Mouse (Mus musculus): Measurements from ENCODE around the gene Entpd3. TPM values are rescaled to one million over a fixed set of nuclear protein-coding genes. Genes with fewer than 3 reads are reported as not detected.

The Entpd3 gene
- under 1 TPM in 1 of 26 experiments, not detected in 25; 0.25 TPM for total RNA-seq (2018; cell fraction: chromatin; rRNA removed)
- total RNA-seq (2018; cell fraction: cytosol; rRNA removed), result under 1 TPM in 8 of 26 experiments, not detected in 18; under 0.01 to 0.13 (median 0.05) TPM
- total RNA-seq (2018; cell fraction: nucleus; rRNA removed), result under 1 TPM in 4 of 26 experiments, not detected in 22; 0.17 to 0.29 (median 0.19) TPM
- not detected in 3 replicates for polyA plus RNA-seq (2018)

DNA sequence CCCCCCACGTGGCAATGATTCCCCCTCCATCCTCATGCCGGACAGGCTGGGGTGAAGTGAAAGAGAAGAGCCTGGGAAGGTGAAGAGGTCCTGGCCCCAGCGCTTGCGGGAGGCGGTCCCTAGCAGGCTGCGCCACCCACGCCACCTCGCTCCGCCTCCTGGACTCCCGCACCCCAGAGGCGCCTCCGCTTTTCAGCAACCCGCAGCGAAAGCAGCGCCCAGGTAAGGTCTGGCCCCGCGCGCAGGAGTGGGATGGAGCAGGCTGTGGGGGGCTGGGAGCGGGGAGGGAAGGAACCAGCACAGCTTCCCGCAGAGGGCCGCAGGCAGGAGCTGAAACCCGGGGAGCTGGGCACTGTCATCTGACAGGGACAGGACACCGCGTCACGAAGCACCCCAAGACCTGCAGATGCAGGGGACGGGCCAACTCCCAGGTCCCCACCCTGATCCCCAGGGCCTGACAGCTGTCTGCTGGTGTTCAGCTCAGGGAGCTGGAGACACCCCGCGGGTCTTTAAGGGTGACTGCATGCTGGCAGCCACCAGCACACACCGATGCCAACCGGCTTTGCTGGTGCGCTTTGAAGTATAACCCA, at the start of gene Entpd3:
Gene Entpd3 (plus strand): TSS at position 157 of the 590 bp plus-strand sequence.
- Histone ChIP-seq H3K79me2 (ENCODE audit: inconsistent target) (no peaks in the 10 kb centered on the region), H3K4me3 (ENCODE audit: inconsistent target) (no peak within 1 kb of the TSS), H3K36me3 (ENCODE audit: inconsistent target) (no peaks in the 10 kb centered on the region), H3K27ac (no peak within 1 kb of the TSS)
- 2% methylated on average over 28 of the region's 31 CpGs for WGBS (ENCODE audit: missing documents)

DNA sequence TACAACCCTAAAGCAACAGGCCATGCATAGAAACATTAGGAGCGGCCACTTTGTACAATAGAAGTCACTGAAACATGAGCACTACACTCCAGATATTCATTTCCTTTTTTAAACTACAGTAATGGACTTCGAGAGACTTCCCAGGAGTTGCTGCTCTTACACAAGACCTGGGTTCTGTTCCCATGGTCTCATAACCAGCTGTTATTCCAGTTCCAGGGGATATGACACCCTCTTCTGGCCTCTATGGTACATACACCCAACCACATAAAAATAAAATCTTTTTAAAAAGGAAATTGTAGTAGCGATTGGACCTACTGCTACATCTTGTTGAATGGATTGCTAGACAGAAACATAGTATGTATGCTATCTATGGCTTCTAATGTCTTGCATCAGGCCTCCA, 48.1 kb upstream of the Entpd3 start:
- Histone ChIP-seq H3K79me2 (ENCODE audit: inconsistent target) (peaks cover 14% of the 10 kb centered on the region), H3K27ac (no peak overlapping the region), H3K36me3 (ENCODE audit: inconsistent target) (peaks cover 20% of the 10 kb centered on the region), H3K4me3 (ENCODE audit: inconsistent target) (no peak overlapping the region)
- 59% methylated on average over 3 of the region's 3 CpGs for WGBS (ENCODE audit: missing documents)

DNA sequence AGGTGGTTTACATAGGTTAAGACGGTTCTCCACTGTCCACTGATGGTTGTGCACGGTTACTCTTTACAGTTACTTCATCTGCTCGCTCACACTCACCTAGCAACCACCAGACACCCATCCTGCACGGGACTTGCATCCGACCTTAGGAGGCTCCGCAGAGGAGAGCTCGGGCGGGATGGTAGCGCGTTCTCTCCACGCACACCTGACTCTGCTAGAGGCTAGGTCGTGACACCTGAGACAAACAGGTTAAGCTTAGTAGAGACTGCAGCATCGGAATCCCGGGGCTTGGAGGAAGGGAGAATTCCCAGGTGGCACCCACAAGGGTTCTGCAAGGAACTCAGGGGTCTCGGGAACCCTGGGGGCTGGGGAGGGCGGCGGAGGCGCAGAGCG, 47.6 kb upstream of the Entpd3 start, which contains the start of gene Eif1b:
Gene Eif1b (plus strand): TSS at position 223 of the 390 bp plus-strand sequence.
- H3K79me2 ChIP-seq (ENCODE audit: inconsistent target), result peaks cover 14% of the 10 kb centered on the region
- WGBS (ENCODE audit: missing documents), result 11% methylated on average over 19 of the region's 19 CpGs
- H3K27ac ChIP-seq, result peak within 1 kb of the TSS; percentile 57
- peak within 1 kb of the TSS; percentile 88 for H3K4me3 ChIP-seq (ENCODE audit: inconsistent target)
- H3K36me3 ChIP-seq (ENCODE audit: inconsistent target), result peaks cover 20% of the 10 kb centered on the region

DNA sequence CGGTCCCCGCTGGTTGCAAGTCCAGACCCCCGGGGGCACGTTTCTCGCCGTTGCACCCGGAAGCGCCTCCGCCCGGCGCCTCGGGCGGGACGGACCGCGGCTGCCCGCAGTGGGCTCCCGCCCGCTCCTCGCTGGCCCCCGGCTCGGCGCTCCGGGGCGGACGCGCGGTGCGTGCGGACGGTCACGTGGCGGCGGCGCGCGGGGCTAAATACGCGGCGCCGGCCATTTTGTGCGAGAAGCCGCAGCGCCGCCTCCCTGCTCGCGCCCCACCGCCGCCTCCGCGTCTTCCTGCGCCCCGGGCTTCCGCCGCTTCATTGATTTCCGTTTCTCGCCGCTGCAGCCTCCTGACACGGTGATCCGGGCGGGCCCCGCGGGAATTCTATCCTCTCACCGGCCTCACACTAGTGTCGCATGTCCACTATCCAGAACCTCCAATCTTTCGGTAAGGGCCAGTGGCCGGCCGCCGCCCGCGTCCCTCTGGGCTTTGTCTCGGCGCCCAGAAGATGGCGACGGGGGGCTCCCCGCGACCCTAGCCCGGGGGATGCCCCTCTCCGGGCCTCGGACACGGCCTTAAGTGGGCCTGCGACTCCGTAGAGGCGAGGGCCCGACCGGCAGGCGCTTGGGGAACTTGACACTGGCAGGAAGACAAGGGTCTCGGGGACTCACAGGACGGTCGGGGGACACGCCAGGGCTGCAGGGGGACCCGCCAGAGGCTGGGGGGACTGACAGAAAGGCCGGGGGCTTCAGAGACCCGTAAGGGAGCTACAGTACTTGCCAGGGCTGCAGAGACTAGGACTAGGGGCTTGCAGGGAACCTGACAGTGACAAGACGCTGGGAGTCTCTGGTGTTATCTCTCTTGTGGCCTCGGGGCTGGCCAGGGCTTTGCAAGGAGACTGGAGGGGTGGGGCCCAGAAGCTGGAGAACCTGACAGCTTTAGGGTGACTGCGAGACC, 46.9 kb upstream of the Entpd3 start:
- peak overlapping the region; percentile 57 for H3K27ac ChIP-seq
- peaks cover 20% of the 10 kb centered on the region for H3K36me3 ChIP-seq (ENCODE audit: inconsistent target)
- H3K4me3 ChIP-seq (ENCODE audit: inconsistent target), result peak overlapping the region; percentile 88
- under 1% methylated on average over 89 of the region's 97 CpGs for WGBS (ENCODE audit: missing documents)
- peaks cover 14% of the 10 kb centered on the region for H3K79me2 ChIP-seq (ENCODE audit: inconsistent target)

DNA sequence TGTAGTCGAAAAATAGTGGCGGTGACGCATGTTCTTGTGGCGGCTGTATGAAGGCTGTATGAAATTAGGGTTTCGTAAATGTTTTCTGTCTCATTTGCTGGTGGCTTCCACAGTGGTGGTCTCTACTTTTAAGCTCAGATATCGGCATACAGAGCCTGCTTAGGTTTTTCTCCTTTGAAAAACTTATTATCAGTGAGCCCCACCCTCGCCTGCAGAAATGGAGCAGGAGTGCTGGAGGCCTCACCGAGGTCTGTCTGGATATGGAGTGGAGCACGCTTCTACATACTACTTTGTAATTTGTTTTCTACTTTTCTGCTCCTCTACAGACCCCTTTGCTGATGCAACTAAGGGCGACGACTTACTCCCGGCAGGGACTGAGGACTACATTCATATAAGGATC, 45.8 kb upstream of the Entpd3 start:
- Histone ChIP-seq H3K4me3 (ENCODE audit: inconsistent target) (peak overlapping the region; percentile 88), H3K36me3 (ENCODE audit: inconsistent target) (peaks cover 20% of the 10 kb centered on the region), H3K27ac (peak overlapping the region; percentile 57; the same call in 1 of the 2 replicates), H3K79me2 (ENCODE audit: inconsistent target) (peaks cover 14% of the 10 kb centered on the region)
- 88% methylated on average over 12 of the region's 12 CpGs for WGBS (ENCODE audit: missing documents)

DNA sequence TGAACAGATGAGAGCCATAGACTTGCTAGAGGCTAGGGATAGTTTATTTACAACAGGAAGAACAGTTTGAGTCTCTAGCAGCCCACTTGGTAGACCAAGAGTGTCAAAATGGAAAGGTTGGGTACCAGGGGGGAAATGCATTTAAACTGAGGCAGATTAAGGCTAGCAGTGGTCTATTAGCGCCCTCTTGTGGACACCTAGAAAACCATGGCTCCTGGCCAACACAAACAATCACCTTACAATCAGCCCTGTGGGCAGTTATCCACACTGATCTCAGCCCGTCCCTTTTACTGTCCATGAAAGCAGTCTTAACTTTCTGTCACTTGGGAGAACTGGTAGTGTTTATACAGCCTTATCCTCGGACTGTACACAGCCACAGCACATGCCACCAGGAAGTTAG, 42.9 kb upstream of the Entpd3 start:
- 16% methylated on average over 3 of the region's 3 CpGs for WGBS (ENCODE audit: missing documents)
- Histone ChIP-seq H3K27ac (no peak overlapping the region), H3K79me2 (ENCODE audit: inconsistent target) (peaks cover 14% of the 10 kb centered on the region), H3K4me3 (ENCODE audit: inconsistent target) (no peak overlapping the region), H3K36me3 (ENCODE audit: inconsistent target) (peaks cover 20% of the 10 kb centered on the region)

DNA sequence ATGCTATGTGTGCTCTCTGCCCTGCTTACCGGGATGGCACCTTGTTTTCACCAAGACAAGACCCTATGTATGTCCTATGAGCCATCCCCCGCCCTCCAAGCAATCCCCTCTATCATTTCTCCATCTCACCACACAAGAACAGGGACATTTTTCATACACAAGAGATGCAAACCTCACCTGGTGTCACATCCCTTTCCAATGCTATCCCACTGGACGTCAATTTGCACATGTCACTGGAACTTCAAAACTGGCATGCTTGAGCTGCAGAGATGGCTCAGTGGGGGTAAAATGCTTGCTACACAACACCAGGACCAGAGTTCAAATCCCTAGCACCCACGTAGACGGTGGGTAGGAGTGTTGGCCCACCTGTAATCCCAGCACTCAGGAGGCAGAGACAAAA, 41.6 kb upstream of the Entpd3 start:
- Histone ChIP-seq H3K27ac (no peak overlapping the region), H3K4me3 (ENCODE audit: inconsistent target) (no peak overlapping the region), H3K79me2 (ENCODE audit: inconsistent target) (peaks cover 14% of the 10 kb centered on the region), H3K36me3 (ENCODE audit: inconsistent target) (peaks cover 20% of the 10 kb centered on the region)
- 91% methylated on average over 5 of the region's 5 CpGs for WGBS (ENCODE audit: missing documents)

DNA sequence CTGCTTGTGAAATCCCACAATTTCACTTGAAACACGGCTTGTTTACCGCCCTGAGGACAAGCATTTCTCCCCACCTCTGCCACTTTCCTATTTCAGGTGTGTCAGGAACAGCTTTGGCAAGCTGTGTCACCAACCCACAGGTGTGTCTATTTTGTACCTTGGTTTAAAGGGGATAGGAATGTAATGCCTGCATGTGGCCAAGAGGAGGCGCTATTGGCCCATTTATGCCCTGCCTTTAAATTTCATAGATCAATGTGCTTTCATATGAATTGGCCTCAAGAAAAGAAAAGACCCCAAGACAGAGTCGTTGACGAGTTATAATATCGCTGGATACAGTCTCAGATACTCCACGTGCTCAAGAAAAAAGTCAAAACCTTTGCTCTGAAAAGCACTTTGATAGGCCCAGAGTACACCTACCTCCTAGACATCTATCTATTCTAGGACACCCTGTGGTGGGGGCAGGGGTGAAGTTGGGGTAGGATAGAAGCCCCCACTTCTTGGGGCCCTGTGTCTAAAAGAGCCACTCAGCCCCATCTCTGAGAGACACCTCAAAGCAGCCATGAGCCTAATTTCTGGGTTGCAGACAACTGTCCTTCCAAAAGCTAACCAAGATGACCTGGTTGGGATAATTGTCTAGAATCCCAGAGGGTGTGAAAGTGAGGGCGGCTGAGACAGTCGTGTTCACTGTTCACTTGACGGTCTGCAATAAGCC, 38.3 kb upstream of the Entpd3 start:
- Histone ChIP-seq H3K79me2 (ENCODE audit: inconsistent target) (no peaks in the 10 kb centered on the region), H3K36me3 (ENCODE audit: inconsistent target) (no peaks in the 10 kb centered on the region; the same call in 1 of the 2 replicates), H3K27ac (no peak overlapping the region), H3K4me3 (ENCODE audit: inconsistent target) (no peak overlapping the region)
- WGBS (ENCODE audit: missing documents), result 45% methylated on average over 10 of the region's 10 CpGs

DNA sequence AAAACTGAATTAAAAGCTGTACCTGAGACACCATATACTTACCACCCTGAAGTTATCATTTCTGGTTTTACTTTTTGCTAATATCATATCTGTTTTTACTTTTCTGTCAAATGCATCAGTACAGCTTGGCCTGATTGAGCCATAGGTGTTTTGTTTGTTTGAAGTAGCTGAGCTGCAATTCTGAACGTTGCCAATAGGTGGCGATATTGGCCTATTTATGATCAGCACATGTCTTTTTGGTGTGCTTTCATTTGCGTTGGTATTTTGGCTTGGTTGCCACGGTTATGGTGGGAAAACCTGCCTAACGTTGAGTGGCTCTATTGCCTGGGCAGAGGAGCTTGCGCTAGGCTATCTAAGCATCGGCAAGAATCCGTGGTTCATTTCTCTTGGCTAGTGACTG, 37.6 kb upstream of the Entpd3 start:
- Histone ChIP-seq H3K4me3 (ENCODE audit: inconsistent target) (no peak overlapping the region), H3K27ac (no peak overlapping the region), H3K36me3 (ENCODE audit: inconsistent target) (no peaks in the 10 kb centered on the region), H3K79me2 (ENCODE audit: inconsistent target) (no peaks in the 10 kb centered on the region)
- 2% methylated on average over 8 of the region's 8 CpGs for WGBS (ENCODE audit: missing documents)

DNA sequence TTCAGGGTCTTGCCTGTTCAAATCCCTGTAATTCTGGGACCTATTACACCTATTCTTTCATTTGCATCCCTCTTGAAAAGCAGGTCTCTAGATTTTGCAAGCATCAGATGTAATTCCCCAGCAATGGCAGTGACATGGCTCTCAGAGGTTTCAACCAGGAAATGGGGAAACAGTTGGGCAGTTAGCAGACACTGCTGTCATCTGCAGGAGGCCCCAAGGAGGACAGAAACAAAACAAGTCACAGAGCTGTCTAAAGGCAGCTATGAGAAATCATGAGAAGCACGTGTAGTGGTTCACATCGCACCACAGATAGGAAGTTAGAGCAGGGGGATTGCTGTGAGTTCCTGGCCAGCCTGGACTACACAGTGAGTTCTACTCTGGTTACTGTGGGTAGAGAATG, 35.2 kb upstream of the Entpd3 start:
- 27% methylated on average over 2 of the region's 2 CpGs for WGBS (ENCODE audit: missing documents)
- no peak overlapping the region for H3K27ac ChIP-seq
- H3K79me2 ChIP-seq (ENCODE audit: inconsistent target), result no peaks in the 10 kb centered on the region
- H3K36me3 ChIP-seq (ENCODE audit: inconsistent target), result no peaks in the 10 kb centered on the region
- no peak overlapping the region for H3K4me3 ChIP-seq (ENCODE audit: inconsistent target)

DNA sequence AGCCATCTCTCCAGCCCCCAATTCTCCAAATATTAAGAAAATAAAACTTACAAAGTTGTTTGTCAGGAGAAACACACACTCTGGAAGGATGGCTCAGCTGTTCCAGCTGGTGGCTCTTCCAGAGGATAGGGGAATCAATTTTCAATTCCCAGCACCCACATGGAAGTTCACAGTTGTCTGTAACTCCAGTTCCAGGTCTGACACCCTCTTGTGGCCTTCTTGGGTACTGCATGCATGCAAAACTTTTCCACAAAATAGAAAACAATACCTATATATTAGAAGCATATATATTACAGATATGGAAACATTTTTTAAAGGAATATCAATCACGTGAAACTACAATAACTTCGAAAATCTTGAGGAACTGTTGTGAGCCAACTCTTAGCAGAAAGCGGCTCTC, 27.8 kb upstream of the Entpd3 start:
- Histone ChIP-seq H3K27ac (no peak overlapping the region), H3K4me3 (ENCODE audit: inconsistent target) (no peak overlapping the region), H3K79me2 (ENCODE audit: inconsistent target) (no peaks in the 10 kb centered on the region), H3K36me3 (ENCODE audit: inconsistent target) (no peaks in the 10 kb centered on the region)
- 84% methylated on average over 3 of the region's 3 CpGs for WGBS (ENCODE audit: missing documents)

DNA sequence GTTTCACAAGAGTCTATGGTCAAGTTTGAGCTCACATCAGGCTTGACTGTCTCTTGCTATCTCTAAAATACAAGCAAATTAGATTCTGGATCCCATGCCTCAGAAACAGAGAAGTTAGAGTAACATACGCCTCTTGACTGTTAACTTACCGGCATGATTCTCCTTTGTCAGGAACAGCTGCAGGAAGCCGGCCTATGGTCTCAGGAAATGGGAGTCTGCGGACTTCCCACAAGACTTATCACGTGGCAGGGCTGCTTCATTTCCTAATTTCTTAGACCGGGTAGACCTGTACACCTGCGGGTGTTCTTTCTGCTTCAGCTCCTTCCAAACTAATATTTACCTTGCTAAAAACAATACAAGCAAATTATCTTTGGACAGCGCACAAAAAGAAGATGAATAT, 22.9 kb upstream of the Entpd3 start:
- H3K27ac ChIP-seq, result no peak overlapping the region
- H3K79me2 ChIP-seq (ENCODE audit: inconsistent target), result no peaks in the 10 kb centered on the region
- no peak overlapping the region for H3K4me3 ChIP-seq (ENCODE audit: inconsistent target)
- H3K36me3 ChIP-seq (ENCODE audit: inconsistent target), result no peaks in the 10 kb centered on the region
- WGBS (ENCODE audit: missing documents), result 13% methylated on average over 8 of the region's 8 CpGs

DNA sequence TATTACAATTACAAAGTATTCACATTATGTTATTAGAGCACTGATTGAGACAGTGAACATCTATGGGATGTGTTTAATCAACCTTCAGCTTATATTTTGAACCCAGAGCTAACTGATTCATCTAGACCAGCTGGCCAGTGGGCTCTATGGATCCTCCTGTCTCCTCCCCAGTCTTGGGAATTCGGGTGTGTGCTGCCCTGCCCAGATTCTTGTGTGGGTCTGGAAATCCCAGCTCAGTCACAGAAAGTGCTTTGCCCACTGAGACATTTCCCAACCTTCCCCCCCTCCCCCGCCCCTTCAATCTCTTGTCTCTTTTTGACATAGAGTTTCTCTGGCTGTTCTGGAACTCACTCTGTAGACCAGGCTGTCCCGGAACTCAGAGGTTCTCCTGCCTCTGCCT, 20.7 kb upstream of the Entpd3 start:
- no peak overlapping the region for H3K4me3 ChIP-seq (ENCODE audit: inconsistent target)
- no peaks in the 10 kb centered on the region for H3K36me3 ChIP-seq (ENCODE audit: inconsistent target)
- no peaks in the 10 kb centered on the region for H3K79me2 ChIP-seq (ENCODE audit: inconsistent target)
- 83% methylated on average over 3 of the region's 3 CpGs for WGBS (ENCODE audit: missing documents)
- H3K27ac ChIP-seq, result no peak overlapping the region

DNA sequence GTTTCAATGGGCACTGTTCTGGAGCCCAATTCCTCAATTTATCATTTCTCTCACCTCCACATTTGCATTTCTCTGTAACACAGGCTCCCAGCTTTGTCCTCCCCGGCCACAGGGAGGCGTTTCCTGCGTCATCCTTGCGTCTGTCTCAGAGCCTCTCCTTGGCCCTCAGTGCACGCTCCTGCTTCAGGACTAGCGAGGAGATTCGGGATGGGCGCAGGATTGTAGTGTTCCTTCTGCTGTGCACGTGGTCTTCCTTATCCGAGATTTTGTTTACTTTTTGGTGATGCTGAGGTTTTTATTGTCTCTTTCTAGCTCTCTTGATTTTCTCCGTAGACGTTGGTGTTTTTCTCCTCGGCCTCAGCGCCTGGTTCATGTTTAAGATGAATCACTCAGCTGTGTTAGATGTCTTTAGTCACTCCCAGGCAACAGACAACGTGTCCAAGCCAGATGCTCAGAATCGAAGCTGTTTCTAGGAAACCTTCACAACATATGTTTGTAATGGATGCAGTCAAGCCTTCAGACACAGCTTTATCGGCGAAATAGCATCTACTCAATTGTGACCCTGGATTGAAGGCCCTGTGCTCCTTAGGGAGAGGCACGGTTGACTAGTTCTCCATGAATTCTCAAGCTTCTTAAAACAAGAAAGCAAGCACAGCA, 20.0 kb upstream of the Entpd3 start:
- Histone ChIP-seq H3K27ac (no peak overlapping the region), H3K79me2 (ENCODE audit: inconsistent target) (no peaks in the 10 kb centered on the region), H3K4me3 (ENCODE audit: inconsistent target) (no peak overlapping the region), H3K36me3 (ENCODE audit: inconsistent target) (no peaks in the 10 kb centered on the region)
- WGBS (ENCODE audit: missing documents), result 90% methylated on average over 19 of the region's 19 CpGs

Measured in macrophage (primary cell).